Mouse (Mus musculus) myocyte (in vitro differentiated cells): Measurements from ENCODE around the gene Lrmda.

ENCODE experiments used
- CEBPB ChIP-seq: IDR thresholded peaks from 2 replicates; pipeline ENCODE4 v1.6.1; 2011; ENCODE audit warnings: mild to moderate bottlenecking, moderate library complexity; ENCODE audit not compliant: poor library complexity, insufficient read depth, severe bottlenecking
- E2F4 ChIP-seq: IDR thresholded peaks from one replicate; pipeline ENCODE4 v1.6.1; 2011; ENCODE audit warnings: mild to moderate bottlenecking, control low read depth, moderate library complexity; ENCODE audit not compliant: insufficient read depth
- MAX ChIP-seq: IDR thresholded peaks from one replicate; pipeline ENCODE4 v1.6.1; 2011; ENCODE audit warnings: low read depth, mild to moderate bottlenecking, control low read depth
- MYOD1 ChIP-seq, 3 experiments: IDR thresholded peaks; one replicate each; pipeline ENCODE4 v1.6.1; 2011; ENCODE audit warnings: control low read depth in 2 of 3, low read depth in 2 of 3, mild to moderate bottlenecking in 2 of 3, moderate library complexity in 1 of 3; ENCODE audit not compliant: insufficient read length in 2 of 3, control insufficient read depth in 1 of 3
- MYOG ChIP-seq, 3 experiments: IDR thresholded peaks; one replicate each; pipeline ENCODE4 v1.6.1; 2011; ENCODE audit warnings: control low read depth in 2 of 3, low read depth in 2 of 3, mild to moderate bottlenecking in 2 of 3; ENCODE audit not compliant: insufficient read length in 2 of 3, control insufficient read depth in 1 of 3, insufficient read depth in 1 of 3
- POLR2A ChIP-seq: IDR thresholded peaks from one replicate; pipeline ENCODE4 v1.6.1; 2011; ENCODE audit warnings: low read depth, mild to moderate bottlenecking, control low read depth, moderate library complexity; ENCODE audit not compliant: insufficient read length
- POLR2AphosphoS2 ChIP-seq: IDR thresholded peaks from one replicate; pipeline ENCODE4 v1.6.1; 2011; ENCODE audit warnings: low read depth, control low read depth; ENCODE audit not compliant: insufficient read length
- REST ChIP-seq: IDR thresholded peaks from one replicate; pipeline ENCODE4 v1.6.1; 2011; ENCODE audit warnings: mild to moderate bottlenecking, control low read depth, moderate library complexity; ENCODE audit not compliant: insufficient read depth, insufficient read length
- SRF ChIP-seq: IDR thresholded peaks from one replicate; pipeline ENCODE4 v1.6.1; 2011; ENCODE audit warnings: low read depth; ENCODE audit not compliant: control insufficient read depth, insufficient read length
- TCF12 ChIP-seq: IDR thresholded peaks from one replicate; pipeline ENCODE4 v1.6.1; 2011; ENCODE audit warnings: mild to moderate bottlenecking, control low read depth; ENCODE audit not compliant: poor library complexity, insufficient read depth, severe bottlenecking
- TCF3 ChIP-seq: IDR thresholded peaks from one replicate; pipeline ENCODE4 v1.6.1; 2011; ENCODE audit warnings: low read depth, control low read depth; ENCODE audit not compliant: insufficient read length
- USF1 ChIP-seq: IDR thresholded peaks from one replicate; pipeline ENCODE4 v1.6.1; 2011; ENCODE audit warnings: low read depth, mild to moderate bottlenecking, control low read depth, moderate library complexity

GRCm38 (mm10) chr14:22222574-22222973 is 203.1 kb downstream of the Lrmda start:
- no peak for TF ChIP-seq POLR2A
- TF ChIP-seq MYOG (IDR thresholded peaks at IDR 0.05; ENCODE audit: control insufficient read depth in 1 of 3, insufficient read depth in 1 of 3, insufficient read length in 2 of 3, low read depth in 2 of 3) = no peak
- no peak for TF ChIP-seq USF1
- TF ChIP-seq E2F4 = no peak
- no peak for TF ChIP-seq CEBPB
- TF ChIP-seq POLR2AphosphoS2 = no peak
- no peak for TF ChIP-seq SRF
- TF ChIP-seq TCF12 = no peak
- no peak for TF ChIP-seq MAX
- no peak for TF ChIP-seq REST
- no peak for TF ChIP-seq MYOD1 (IDR thresholded peaks at IDR 0.05; ENCODE audit: control insufficient read depth in 1 of 3, insufficient read length in 2 of 3, low read depth in 2 of 3)
- no peak for TF ChIP-seq TCF3
